Mouse (Mus musculus): Measurements from ENCODE around the gene Aqp1.

GRCm38 (mm10) chr6:55377461-55377860 lies 41.2 kb downstream of the Aqp1 start:
- TF ChIP-seq POLR2A (IDR thresholded peaks at IDR 0.05; ENCODE audit: low read depth, low read length): no peak
- TF ChIP-seq CTCF (conservative IDR thresholded peaks at IDR 0.05; ENCODE audit: insufficient read depth, insufficient read length, low read depth, low read length): no peak
